Mouse (Mus musculus): ENCODE results near the gene Defb25. TPM values are rescaled to one million over a fixed set of nuclear protein-coding genes. Genes with fewer than 3 reads are reported as not detected.
A peak's percentile ranks its signal among the peaks of the same experiment; 100 is the strongest.

Defb25 gene
- polyA plus RNA-seq, 1 experiment from 2014 or later, result 2.7 TPM

DNA sequence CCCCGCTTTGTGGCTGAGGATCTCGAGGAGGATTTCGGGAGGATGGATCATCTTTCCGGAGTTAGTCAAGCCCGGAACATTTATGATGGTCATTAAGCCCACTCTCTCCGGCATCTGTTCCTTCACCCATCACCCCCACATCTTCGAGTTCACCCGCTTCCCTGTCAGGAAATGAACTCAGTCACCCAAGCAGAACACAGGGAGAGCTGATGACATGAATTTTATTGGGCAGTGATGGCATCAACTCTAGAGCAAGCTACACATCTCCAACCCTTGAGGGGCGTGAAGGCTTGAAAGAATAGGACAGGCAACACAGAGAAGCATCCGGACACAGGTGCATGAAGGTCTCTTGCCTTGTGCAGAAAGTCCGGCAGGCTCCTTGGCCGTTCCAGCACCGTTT, 702 bp downstream of the Defb25 start:
- Histone ChIP-seq H3K4me3 (ENCODE audit: low read depth, low read length) (no peak overlapping the region), H3K9me3 (ENCODE audit: control insufficient read depth, low read length) (no peaks in the 10 kb centered on the region), H3K27me3 (replicated peaks; ENCODE audit: control insufficient read depth, insufficient read depth, low read length) (peaks cover 19% of the 10 kb centered on the region), H3K4me1 (ENCODE audit: control insufficient read depth, insufficient read depth, low read length) (no peaks in the 10 kb centered on the region; the same call in 1 of the 2 replicates), H3K4me2 (ENCODE audit: low read depth, low read length) (no peak overlapping the region), H3K9ac (ENCODE audit: low read depth, low read length) (no peak overlapping the region), H3K36me3 (ENCODE audit: control insufficient read depth, insufficient read depth, low read length) (no peaks in the 10 kb centered on the region), H3K27ac (replicated peaks; ENCODE audit: low read depth, low read length) (no peak overlapping the region)
- ATAC-seq (ENCODE audit: low read depth), result no peak
- no peak for DNase-seq (ENCODE audit: low spot score)
- WGBS, result 80% methylated on average over 13 of the region's 13 CpGs

DNA sequence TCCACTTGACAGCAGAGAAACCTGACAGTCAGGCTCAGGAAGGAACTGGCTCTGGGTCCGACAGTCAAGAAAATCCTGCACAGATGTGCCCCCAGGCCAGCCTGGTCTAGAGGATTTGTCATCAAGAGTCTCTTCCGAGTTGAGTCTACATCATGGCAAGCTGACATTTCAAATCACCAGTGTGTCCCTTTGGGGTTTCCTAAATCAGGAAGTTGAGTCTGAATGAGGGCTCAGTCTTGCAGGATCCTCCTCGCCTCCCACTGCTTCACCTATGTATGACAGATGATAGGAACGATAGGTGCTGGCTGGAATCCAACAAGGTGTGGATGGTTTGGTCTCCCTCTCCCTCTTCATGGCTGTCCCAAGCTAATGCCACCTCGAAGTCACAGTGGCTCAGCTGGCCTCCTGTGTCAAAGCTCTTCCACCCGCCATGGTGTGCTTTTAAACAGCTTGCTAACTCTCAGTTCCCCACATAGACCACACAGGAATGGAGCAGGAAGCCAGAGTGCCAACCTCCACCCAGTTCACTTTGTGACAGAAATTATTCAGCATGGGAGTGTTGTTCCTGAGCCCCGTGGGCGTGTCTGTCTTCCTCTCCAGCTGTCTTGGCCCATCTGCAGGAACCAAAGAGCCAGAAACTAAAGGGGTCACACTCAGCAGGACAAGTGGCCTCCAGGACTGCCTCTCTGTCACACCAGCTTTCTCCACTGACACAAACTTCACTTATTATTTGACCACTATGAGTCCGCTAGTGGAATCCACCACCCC, 2.3 kb downstream of the Defb25 start:
- WGBS, result 66% methylated on average over 9 of the region's 9 CpGs
- Histone ChIP-seq H3K27ac (replicated peaks; ENCODE audit: low read depth, low read length) (no peak overlapping the region), H3K9ac (ENCODE audit: low read depth, low read length) (no peak overlapping the region), H3K4me1 (ENCODE audit: control insufficient read depth, insufficient read depth, low read length) (no peaks in the 10 kb centered on the region), H3K36me3 (ENCODE audit: control insufficient read depth, insufficient read depth, low read length) (no peaks in the 10 kb centered on the region), H3K4me2 (ENCODE audit: low read depth, low read length) (no peak overlapping the region), H3K27me3 (replicated peaks; ENCODE audit: control insufficient read depth, insufficient read depth, low read length) (peaks cover 4% of the 10 kb centered on the region; the same call in 1 of the 2 replicates), H3K4me3 (ENCODE audit: low read depth, low read length) (no peak overlapping the region), H3K9me3 (ENCODE audit: control insufficient read depth, low read length) (no peaks in the 10 kb centered on the region)
- ATAC-seq (ENCODE audit: low read depth), result no peak
- DNase-seq (ENCODE audit: low spot score), result no peak

DNA sequence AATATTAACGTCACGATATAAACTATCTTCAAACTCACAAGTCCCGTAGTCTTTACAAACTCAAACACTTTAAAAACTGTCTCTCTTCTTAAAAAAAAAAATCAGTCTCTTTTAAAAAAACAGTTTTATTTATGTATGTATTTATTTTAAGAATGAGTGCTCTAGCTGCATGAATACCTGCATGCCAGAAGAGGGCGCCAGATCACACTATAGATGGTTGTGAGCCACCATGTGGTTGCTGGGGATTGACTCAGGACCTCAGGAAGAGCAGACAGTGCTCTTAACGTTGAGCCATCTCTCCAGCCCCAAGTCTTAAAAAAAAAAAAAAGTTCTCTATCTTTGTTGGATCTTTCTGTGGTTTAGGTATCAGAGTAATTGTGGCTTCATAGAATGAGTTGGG, 5.5 kb downstream of the Defb25 start:
- no peak for ATAC-seq (ENCODE audit: low read depth)
- no peaks in the 10 kb centered on the region for H3K9me3 ChIP-seq (ENCODE audit: control insufficient read depth, low read length)
- no peaks in the 10 kb centered on the region for H3K36me3 ChIP-seq (ENCODE audit: control insufficient read depth, insufficient read depth, low read length)
- H3K9ac ChIP-seq (ENCODE audit: low read depth, low read length), result no peak overlapping the region
- H3K4me3 ChIP-seq (ENCODE audit: low read depth, low read length), result no peak overlapping the region
- WGBS, result 61% methylated on average over 5 of the region's 5 CpGs
- no peaks in the 10 kb centered on the region for H3K4me1 ChIP-seq (ENCODE audit: control insufficient read depth, insufficient read depth, low read length)
- no peak for DNase-seq (ENCODE audit: low spot score)
- no peak overlapping the region for H3K27ac ChIP-seq (replicated peaks; ENCODE audit: low read depth, low read length)
- no peaks in the 10 kb centered on the region for H3K27me3 ChIP-seq (replicated peaks; ENCODE audit: control insufficient read depth, insufficient read depth, low read length)
- no peak overlapping the region for H3K4me2 ChIP-seq (ENCODE audit: low read depth, low read length)

DNA sequence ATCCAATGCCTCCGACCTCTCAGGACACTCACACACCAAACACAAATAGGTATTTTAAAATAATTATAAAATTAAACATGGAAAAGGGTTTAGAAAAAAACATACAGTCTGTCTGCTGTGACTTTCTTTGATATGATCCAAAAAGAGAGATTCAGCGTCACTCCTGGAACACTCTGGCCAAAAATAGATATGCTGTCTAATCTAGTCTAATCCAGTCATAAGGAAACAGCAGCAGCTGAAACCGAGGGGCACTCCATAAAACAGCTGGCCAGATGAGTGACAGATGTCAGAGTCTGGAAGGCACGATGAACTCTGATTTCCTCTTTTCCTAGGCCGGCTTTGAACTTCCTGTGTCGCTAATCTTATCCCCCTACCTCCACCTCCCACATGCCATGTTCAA, 6.4 kb downstream of the Defb25 start:
- Histone ChIP-seq H3K27ac (replicated peaks; ENCODE audit: low read depth, low read length) (no peak overlapping the region), H3K36me3 (ENCODE audit: control insufficient read depth, insufficient read depth, low read length) (no peaks in the 10 kb centered on the region), H3K9ac (ENCODE audit: low read depth, low read length) (no peak overlapping the region), H3K4me2 (ENCODE audit: low read depth, low read length) (no peak overlapping the region), H3K27me3 (replicated peaks; ENCODE audit: control insufficient read depth, insufficient read depth, low read length) (no peaks in the 10 kb centered on the region), H3K4me3 (ENCODE audit: low read depth, low read length) (no peak overlapping the region), H3K4me1 (ENCODE audit: control insufficient read depth, insufficient read depth, low read length) (no peaks in the 10 kb centered on the region), H3K9me3 (ENCODE audit: control insufficient read depth, low read length) (no peaks in the 10 kb centered on the region)
- no peak for ATAC-seq (ENCODE audit: low read depth)
- DNase-seq (ENCODE audit: low spot score), result no peak
- WGBS, result 61% methylated on average over 6 of the region's 6 CpGs

DNA sequence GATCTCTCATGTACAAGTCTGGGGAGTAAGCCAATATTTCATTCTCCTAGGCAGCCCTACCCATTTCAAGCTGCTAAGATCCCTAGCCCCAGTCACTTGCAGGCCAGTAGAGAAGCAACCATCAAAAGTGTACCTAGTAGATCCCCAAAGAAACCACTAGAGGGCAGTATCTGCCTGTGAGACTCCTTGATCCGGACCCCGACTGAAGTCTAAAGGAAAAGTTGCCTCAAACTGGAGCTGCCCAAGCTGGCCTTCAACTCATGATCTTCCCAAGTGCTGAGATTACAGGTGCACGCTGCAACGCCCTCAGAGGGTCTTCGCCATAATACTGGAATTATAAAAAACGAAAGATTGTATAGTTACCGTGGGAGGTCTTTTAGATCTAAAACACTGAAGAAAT, 7.3 kb downstream of the Defb25 start:
- 10% methylated on average over 7 of the region's 7 CpGs for WGBS
- DNase-seq (ENCODE audit: low spot score), result peak; percentile 81
- ATAC-seq (ENCODE audit: low read depth), result peak; percentile 74

DNA sequence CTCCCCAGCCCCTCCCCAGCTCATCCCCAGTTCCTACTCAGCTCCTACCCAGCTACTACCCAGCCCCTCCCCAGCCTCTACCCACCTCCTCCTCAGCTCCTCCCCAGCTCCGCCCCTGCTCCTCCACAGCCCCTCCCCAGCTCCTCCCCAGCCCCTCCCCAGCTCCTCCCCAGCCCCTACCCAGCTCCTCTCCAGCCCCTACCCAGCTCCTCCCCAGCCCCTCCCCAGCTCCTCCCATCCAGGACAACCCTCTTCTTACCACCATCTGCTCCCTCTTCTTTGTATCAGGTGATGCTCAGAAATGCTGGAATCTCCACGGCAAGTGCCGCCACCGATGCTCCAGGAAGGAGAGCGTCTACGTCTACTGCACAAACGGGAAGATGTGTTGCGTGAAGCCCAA, 10.7 kb downstream of the Defb25 start:
- Histone ChIP-seq H3K9me3 (ENCODE audit: control insufficient read depth, low read length) (no peaks in the 10 kb centered on the region), H3K27me3 (replicated peaks; ENCODE audit: control insufficient read depth, insufficient read depth, low read length) (no peaks in the 10 kb centered on the region), H3K27ac (replicated peaks; ENCODE audit: low read depth, low read length) (no peak overlapping the region), H3K9ac (ENCODE audit: low read depth, low read length) (no peak overlapping the region), H3K4me2 (ENCODE audit: low read depth, low read length) (no peak overlapping the region), H3K36me3 (ENCODE audit: control insufficient read depth, insufficient read depth, low read length) (no peaks in the 10 kb centered on the region), H3K4me3 (ENCODE audit: low read depth, low read length) (no peak overlapping the region), H3K4me1 (ENCODE audit: control insufficient read depth, insufficient read depth, low read length) (no peaks in the 10 kb centered on the region)
- ATAC-seq (ENCODE audit: low read depth), result no peak
- DNase-seq (ENCODE audit: low spot score), result no peak
- WGBS, result 33% methylated on average over 7 of the region's 8 CpGs

More for the DNA sequence above, 7.3 kb downstream of the Defb25 start:
- no peak overlapping the region for H3K4me2 ChIP-seq (ENCODE audit: low read depth, low read length)
- H3K27ac ChIP-seq (replicated peaks; ENCODE audit: low read depth, low read length), result no peak overlapping the region
- H3K36me3 ChIP-seq (ENCODE audit: control insufficient read depth, insufficient read depth, low read length), result no peaks in the 10 kb centered on the region
- H3K27me3 ChIP-seq (replicated peaks; ENCODE audit: control insufficient read depth, insufficient read depth, low read length), result no peaks in the 10 kb centered on the region
- no peak overlapping the region for H3K9ac ChIP-seq (ENCODE audit: low read depth, low read length)
- H3K9me3 ChIP-seq (ENCODE audit: control insufficient read depth, low read length), result no peaks in the 10 kb centered on the region
- no peak overlapping the region for H3K4me3 ChIP-seq (ENCODE audit: low read depth, low read length)
- no peaks in the 10 kb centered on the region for H3K4me1 ChIP-seq (ENCODE audit: control insufficient read depth, insufficient read depth, low read length)

DNA sequence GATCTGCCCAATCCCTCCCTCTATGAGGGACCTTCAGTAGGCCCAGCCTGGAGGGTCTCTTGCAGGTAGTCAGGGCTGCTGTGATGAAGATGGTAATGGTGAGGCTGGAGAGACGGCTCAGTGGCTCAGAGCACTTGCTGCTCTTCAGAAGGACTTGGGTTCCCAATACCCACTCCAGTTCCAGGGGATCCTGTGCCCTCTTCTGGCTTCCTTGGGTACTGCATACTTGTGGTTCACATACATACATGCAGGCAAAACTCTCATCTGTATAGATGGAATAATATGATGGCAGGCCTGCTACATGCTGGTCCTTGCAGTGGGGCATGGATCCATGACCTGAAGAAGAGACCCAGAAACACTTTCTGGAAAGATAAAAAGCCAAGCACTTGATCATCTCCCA, 14.1 kb downstream of the Defb25 start:
- Histone ChIP-seq H3K4me1 (ENCODE audit: control insufficient read depth, insufficient read depth, low read length) (no peaks in the 10 kb centered on the region), H3K4me3 (ENCODE audit: low read depth, low read length) (no peak overlapping the region), H3K9me3 (ENCODE audit: control insufficient read depth, low read length) (no peaks in the 10 kb centered on the region), H3K36me3 (ENCODE audit: control insufficient read depth, insufficient read depth, low read length) (no peaks in the 10 kb centered on the region), H3K9ac (ENCODE audit: low read depth, low read length) (no peak overlapping the region), H3K27me3 (replicated peaks; ENCODE audit: control insufficient read depth, insufficient read depth, low read length) (no peaks in the 10 kb centered on the region), H3K4me2 (ENCODE audit: low read depth, low read length) (no peak overlapping the region), H3K27ac (replicated peaks; ENCODE audit: low read depth, low read length) (no peak overlapping the region)
- ATAC-seq (ENCODE audit: low read depth) (no peak), DNase-seq (ENCODE audit: low spot score) (no peak)
- WGBS, result 87% methylated on average over 1 of the region's 1 CpGs

DNA sequence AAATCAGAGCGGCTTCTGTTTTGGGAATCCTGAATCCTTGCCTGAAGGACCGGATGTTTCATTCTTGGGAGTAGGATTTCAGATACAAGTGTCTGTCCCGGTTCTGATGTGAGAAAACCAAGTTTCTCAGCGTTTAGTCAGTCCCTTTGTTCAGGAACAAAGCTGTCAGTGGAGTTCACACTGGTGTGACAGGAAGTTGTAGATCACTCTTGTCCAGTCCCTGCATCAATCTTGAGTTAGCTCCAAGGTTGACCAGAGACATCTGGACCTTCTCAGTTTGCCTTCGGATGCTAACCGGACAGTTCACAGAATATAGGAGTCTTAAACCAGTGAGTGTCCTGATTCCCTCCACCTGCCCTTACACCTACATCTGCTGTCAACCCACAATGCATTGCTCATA, 15.1 kb downstream of the Defb25 start:
- Histone ChIP-seq H3K9me3 (ENCODE audit: control insufficient read depth, low read length) (no peaks in the 10 kb centered on the region), H3K4me1 (ENCODE audit: control insufficient read depth, insufficient read depth, low read length) (no peaks in the 10 kb centered on the region), H3K27me3 (replicated peaks; ENCODE audit: control insufficient read depth, insufficient read depth, low read length) (no peaks in the 10 kb centered on the region), H3K9ac (ENCODE audit: low read depth, low read length) (no peak overlapping the region), H3K4me2 (ENCODE audit: low read depth, low read length) (no peak overlapping the region), H3K4me3 (ENCODE audit: low read depth, low read length) (no peak overlapping the region), H3K36me3 (ENCODE audit: control insufficient read depth, insufficient read depth, low read length) (no peaks in the 10 kb centered on the region), H3K27ac (replicated peaks; ENCODE audit: low read depth, low read length) (no peak overlapping the region)
- ATAC-seq (ENCODE audit: low read depth), result no peak
- 50% methylated on average over 6 of the region's 6 CpGs for WGBS
- no peak for DNase-seq (ENCODE audit: low spot score)

DNA sequence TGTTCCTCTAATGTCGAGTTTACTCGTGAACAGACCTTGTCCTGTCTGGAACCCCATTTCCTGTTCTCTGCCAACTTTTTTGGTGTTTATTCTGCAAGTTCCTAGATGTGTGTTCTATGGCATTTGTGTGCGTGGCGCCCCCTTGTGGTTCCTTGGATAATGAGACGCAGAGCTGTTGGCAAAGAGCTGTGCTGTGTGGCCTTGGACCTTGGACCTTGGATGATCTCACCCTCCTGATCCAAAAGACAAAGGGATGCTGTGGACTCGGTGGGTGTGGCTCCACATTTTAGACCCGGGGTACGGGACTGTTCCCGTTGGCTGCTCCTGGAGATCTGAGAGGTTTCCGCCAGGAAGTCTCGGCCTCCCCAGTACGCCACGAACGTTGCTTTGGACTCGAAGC, 18.8 kb downstream of the Defb25 start, which contains the start of gene Defb36:
TSS of gene Defb36 (plus strand) at position 271 of the 400 bp plus-strand sequence.
- no peaks in the 10 kb centered on the region for H3K36me3 ChIP-seq (ENCODE audit: control insufficient read depth, insufficient read depth, low read length)
- no peaks in the 10 kb centered on the region for H3K27me3 ChIP-seq (replicated peaks; ENCODE audit: control insufficient read depth, insufficient read depth, low read length)
- no peaks in the 10 kb centered on the region for H3K9me3 ChIP-seq (ENCODE audit: control insufficient read depth, low read length)
- no peak within 1 kb of the TSS for H3K9ac ChIP-seq (ENCODE audit: low read depth, low read length)
- H3K4me3 ChIP-seq (ENCODE audit: low read depth, low read length), result no peak within 1 kb of the TSS
- no peak for ATAC-seq (ENCODE audit: low read depth)
- no peak within 1 kb of the TSS for H3K4me2 ChIP-seq (ENCODE audit: low read depth, low read length)
- 80% methylated on average over 15 of the region's 15 CpGs for WGBS
- H3K4me1 ChIP-seq (ENCODE audit: control insufficient read depth, insufficient read depth, low read length), result no peaks in the 10 kb centered on the region
- no peak within 1 kb of the TSS for H3K27ac ChIP-seq (replicated peaks; ENCODE audit: low read depth, low read length)
- DNase-seq (ENCODE audit: low spot score), result no peak

All from embryonic facial prominence, embryonic 14.5 days (tissue).